Mouse (Mus musculus) small intestine, adult 2 months (tissue): ENCODE results near the gene Ugt1a9. TPM values are rescaled to one million over a fixed set of nuclear protein-coding genes. Genes with fewer than 3 reads are reported as not detected.
"Not testable (repeated sequence)": the region's sequence is repeated elsewhere in the genome, so short reads cannot be mapped to it uniquely, and the experiment has no call there.

Experiments
- H3K27ac ChIP-seq: fragments of 200-500 bp; 2 replicates; pipeline ENCODE4 v1.5.1; 2012; ENCODE audit warnings: low read depth, low read length, control low read depth, inconsistent platforms; ENCODE audit not compliant: insufficient read depth
- H3K27me3 ChIP-seq: fragments of 200-500 bp; 2 replicates; pipeline ENCODE4 v1.6.1; 2012; ENCODE audit warnings: mild to moderate bottlenecking, moderate library complexity, low read length, inconsistent platforms; ENCODE audit not compliant: control insufficient read depth, insufficient read depth
- H3K36me3 ChIP-seq: fragments of 200-500 bp; 2 replicates; pipeline ENCODE4 v1.6.1; 2012; ENCODE audit warnings: mild to moderate bottlenecking, low read length, control low read depth, inconsistent platforms; ENCODE audit not compliant: control insufficient read depth, insufficient read depth
- H3K4me1 ChIP-seq: fragments of 200-500 bp; 2 replicates; pipeline ENCODE4 v1.6.1; 2012; ENCODE audit warnings: low read length, inconsistent platforms, mixed read lengths; ENCODE audit not compliant: control insufficient read depth, insufficient read depth, insufficient read length
- H3K4me3 ChIP-seq: fragments of 200-500 bp; 2 replicates; pipeline ENCODE4 v1.5.1; 2012; ENCODE audit warnings: low read depth, mild to moderate bottlenecking, control low read depth, inconsistent platforms, low read length, moderate library complexity
- CTCF ChIP-seq: fragments of 200-500 bp; IDR thresholded peaks from 2 replicates; pipeline ENCODE4 v1.5.1; 2012; ENCODE audit warnings: low read depth, mild to moderate bottlenecking, control low read depth, inconsistent platforms, low read length, moderate library complexity, mixed read lengths; ENCODE audit not compliant: insufficient replicate concordance, insufficient read length; ENCODE audit errors: extremely low read depth
- POLR2A ChIP-seq: fragments of 200-500 bp; IDR thresholded peaks from 2 replicates; pipeline ENCODE4 v1.6.1; 2012; ENCODE audit warnings: low read depth, mild to moderate bottlenecking, control low read depth, inconsistent platforms, low read length, moderate library complexity
- WGBS: fragments of 180-500 bp; shearing (Covaris S2); methylation state at CpG from one replicate; pipeline ENCODE4 v1.1.7; 2018; 5-methylcytosine and 5-hydroxymethylcytosine counted together
- polyA plus RNA-seq: library from polyadenylated mRNA; depleted of rRNA; stranded (reverse); fragments of >200 nt; gene quantifications from 2 replicates; pipeline ENCODE4 v1.2.3, GENCODE M21; 2012

The Ugt1a9 gene
- polyA plus RNA-seq, 1 experiment, result 0.37 TPM

DNA sequence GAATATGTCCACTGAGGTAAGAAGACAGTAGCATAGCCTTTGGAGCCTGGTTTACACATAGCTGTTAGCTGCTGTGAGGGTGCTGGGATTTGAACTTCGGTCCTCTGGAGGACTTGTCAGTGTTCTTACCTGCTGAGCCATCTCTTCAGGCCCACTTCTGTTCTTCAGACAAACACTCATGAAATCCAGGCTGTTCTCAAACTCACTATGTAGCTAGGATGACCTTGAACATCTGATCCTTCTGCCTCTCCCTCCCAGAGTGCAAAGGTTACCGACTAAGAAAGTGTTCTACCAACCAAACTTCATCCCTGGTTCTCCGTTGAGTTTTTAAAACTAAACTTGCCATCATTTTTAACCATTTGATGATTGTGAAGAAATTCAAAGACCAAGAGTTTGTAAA, 66.7 kb downstream of the Ugt1a9 start:
- no peak overlapping the region for H3K4me3 ChIP-seq
- no peaks in the 10 kb centered on the region for H3K27me3 ChIP-seq
- H3K27ac ChIP-seq, result no peak overlapping the region
- TF ChIP-seq CTCF (no peak), POLR2A (no peak)
- no peaks in the 10 kb centered on the region; the same call in 1 of the 2 replicates for H3K36me3 ChIP-seq
- peaks cover 16% of the 10 kb centered on the region; the same call in 1 of the 2 replicates for H3K4me1 ChIP-seq
- 52% methylated on average over 3 of the region's 3 CpGs for WGBS

DNA sequence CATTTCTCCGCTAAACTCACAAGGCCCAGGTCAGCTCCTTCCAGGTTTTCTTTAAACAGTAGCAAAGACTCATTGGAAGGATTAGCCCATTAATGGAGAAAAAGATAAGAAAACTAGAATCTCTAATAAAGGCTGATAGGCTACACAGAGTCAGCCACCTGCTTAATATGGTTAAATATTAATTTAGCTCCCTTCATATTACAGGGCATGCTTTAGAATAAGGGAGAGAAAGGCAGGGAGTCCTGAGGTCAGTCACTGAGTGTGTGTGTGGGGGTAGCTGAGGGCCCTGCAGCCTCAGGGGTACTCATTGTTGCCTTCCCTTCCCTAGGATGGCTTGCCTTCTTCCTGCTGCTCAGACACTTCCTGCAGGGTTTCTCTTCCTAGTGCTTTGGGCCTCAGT, 67.5 kb downstream of the Ugt1a9 start:
- Histone ChIP-seq H3K4me1 (peaks cover 16% of the 10 kb centered on the region; the same call in 1 of the 2 replicates), H3K36me3 (no peaks in the 10 kb centered on the region; the same call in 1 of the 2 replicates), H3K27ac (no peak overlapping the region), H3K27me3 (no peaks in the 10 kb centered on the region), H3K4me3 (no peak overlapping the region)
- TF ChIP-seq POLR2A, result no peak
- no peak for TF ChIP-seq CTCF
- 40% methylated on average over 1 of the region's 1 CpGs for WGBS

DNA sequence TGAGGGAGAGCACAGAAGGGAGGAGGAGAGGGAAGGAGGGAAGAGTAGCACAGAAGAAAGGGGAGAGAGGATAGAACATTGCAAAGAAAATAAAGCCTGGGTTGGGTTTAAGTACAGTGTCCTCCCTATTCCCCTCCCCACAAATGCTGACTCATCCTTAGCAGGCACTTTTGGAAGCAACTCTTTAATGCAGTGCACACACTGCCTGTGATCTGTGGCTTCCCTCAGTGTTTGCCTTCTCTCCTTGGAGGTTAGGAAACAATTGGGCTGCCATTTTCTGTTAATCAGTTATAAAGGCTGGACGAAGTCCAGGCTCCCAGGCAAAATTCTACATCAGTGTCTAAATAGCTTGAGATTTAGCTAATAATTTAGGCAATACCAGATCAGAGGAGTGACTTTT, 69.9 kb downstream of the Ugt1a9 start:
- 26% methylated on average over 1 of the region's 1 CpGs for WGBS
- H3K27me3 ChIP-seq, H3K36me3 ChIP-seq, H3K4me3 ChIP-seq, H3K4me1 ChIP-seq: not testable (repeated sequence)
- H3K27ac ChIP-seq, result 0 out of 2 replicates have a peak overlapping the region, but pooled peaks have one; percentile 15

DNA sequence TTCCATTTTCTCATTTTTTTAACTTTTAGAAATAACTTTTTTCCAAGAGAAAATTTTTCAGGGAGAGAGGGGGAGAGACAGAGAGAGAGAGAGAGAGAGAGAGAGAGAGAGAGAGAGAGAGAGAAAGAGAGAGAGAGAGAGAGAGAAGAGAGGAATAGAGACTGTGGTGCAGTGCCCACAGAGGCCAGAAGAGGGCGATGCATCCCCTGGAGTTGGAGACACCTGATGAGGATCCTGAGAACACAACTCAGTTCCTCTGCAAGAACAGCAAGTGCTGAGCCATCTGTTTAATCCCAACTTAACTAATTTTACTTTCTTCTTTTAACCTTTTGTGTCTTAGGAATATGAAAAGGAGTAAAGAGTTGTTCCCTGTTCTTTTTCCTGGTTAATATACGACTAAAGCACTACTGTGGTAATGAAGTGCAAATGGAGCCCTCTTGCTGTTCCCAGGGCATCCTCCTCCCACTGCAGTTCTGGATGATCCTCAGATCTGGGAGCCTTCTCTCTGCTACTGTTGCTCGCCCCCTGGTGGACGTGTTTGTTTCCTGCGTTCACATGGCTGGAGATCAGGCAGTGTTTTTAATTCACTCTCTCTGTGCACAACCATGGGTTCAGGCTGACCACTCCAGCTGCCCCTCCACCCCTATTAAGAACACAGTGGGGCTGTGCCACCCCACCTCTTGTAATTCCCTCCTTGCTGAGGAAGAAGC, 73.5 kb downstream of the Ugt1a9 start:
- H3K27me3 ChIP-seq, H3K4me3 ChIP-seq, H3K27ac ChIP-seq, H3K4me1 ChIP-seq, H3K36me3 ChIP-seq: not testable (repeated sequence)
- WGBS, result 6% methylated on average over 5 of the region's 5 CpGs
- TF ChIP-seq CTCF, result peak; percentile 38; the same call in 1 of the 2 replicates

DNA sequence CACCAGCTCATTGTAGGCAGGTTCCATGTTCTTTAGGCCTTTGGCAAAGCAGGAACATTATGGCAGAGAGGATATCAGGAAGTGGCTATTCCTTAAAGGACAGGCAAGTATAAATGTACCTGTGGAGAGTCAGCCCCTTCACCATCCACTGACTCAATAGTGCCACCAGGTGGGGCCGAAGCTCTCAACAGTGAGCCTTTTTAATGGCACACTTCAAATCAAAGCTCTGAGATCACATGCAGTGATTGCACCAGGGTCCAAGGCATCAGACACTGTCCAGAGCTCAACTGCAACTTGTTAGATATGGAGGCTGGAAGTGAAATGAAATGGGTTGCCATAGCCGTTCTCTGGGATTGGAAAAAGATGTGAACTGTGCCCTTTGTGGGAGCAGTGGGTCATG, 74.7 kb downstream of the Ugt1a9 start:
- 62% methylated on average over 2 of the region's 2 CpGs for WGBS
- not testable (repeated sequence) for H3K27ac ChIP-seq

DNA sequence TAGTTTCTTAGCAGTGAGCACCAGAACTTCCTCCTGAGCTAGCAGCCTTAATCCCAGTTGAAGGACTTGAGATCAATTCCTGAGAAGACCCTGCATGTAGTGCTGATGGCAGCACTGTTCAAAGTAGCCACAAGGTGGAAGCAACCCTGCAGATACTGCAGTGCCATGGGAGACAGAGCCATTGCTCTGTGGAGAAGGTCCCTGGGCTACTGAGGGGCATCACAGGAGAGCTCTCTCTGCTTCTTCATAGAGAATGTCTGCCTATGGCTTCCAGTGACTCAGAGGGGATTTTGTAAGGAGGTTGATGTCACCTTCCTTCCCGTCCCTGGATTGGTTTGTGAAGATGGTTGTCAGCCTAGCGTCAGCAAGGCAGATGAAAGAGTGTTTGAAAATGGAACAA, 79.5 kb downstream of the Ugt1a9 start:
- H3K27ac ChIP-seq, H3K36me3 ChIP-seq, H3K27me3 ChIP-seq, H3K4me3 ChIP-seq, H3K4me1 ChIP-seq: not testable (repeated sequence)
- peak; percentile 12; the same call in 1 of the 2 replicates for TF ChIP-seq CTCF
- WGBS, result 83% methylated on average over 2 of the region's 2 CpGs

More for the DNA sequence above, 74.7 kb downstream of the Ugt1a9 start:
- peak; percentile 27; the same call in 1 of the 2 replicates for TF ChIP-seq CTCF
- not testable (repeated sequence) for H3K27me3 ChIP-seq, H3K4me3 ChIP-seq, H3K36me3 ChIP-seq, H3K4me1 ChIP-seq

DNA sequence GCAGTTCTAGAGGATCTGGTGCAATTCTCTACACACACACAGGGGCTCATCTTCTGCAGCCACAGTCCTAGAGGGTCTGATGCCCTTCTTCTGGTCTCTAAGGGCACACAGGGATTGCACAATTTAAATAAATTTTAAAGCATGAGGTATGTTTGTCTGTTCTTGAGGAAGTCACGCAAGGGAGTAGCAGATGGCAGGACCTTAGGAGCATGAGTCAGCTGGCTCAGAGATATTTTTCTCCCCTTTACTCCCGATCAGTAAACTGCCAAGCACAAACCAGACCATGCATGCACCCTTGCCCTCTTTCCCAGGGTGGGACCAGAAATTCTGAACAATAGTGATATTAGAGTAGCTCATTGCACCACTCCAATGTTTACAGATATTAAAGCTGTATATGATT, 87.8 kb downstream of the Ugt1a9 start:
- no peaks in the 10 kb centered on the region for H3K27me3 ChIP-seq
- WGBS, result 26% methylated on average over 2 of the region's 2 CpGs
- no peak overlapping the region for H3K4me3 ChIP-seq
- no peak overlapping the region for H3K27ac ChIP-seq
- H3K36me3 ChIP-seq, result no peaks in the 10 kb centered on the region; the same call in 1 of the 2 replicates
- peaks cover 4% of the 10 kb centered on the region; the same call in 1 of the 2 replicates for H3K4me1 ChIP-seq
- TF ChIP-seq CTCF (no peak), POLR2A (no peak)
